Mouse (Mus musculus) limb, embryonic 13.5 days (tissue): ENCODE results near the gene Il6st. TPM values are rescaled to one million over a fixed set of nuclear protein-coding genes. Genes with fewer than 3 reads are reported as not detected.

ENCODE experiments used
- ATAC-seq: fragments of 200-750 bp; cut with Nextera tagmentation; 2 replicates; pipeline ENCODE4 v1.8.0; 2017; ENCODE audit warnings: low read depth, moderate number of reproducible peaks, moderate TSS enrichment; ENCODE audit not compliant: low FRiP score
- H3K27ac ChIP-seq: fragments of 300-500 bp; sonication (generic); 2 replicates; pipeline ENCODE4 v1.5.1; 2015; ENCODE audit warnings: inconsistent platforms, mild to moderate bottlenecking, moderate library complexity
- H3K27me3 ChIP-seq: fragments of 300-500 bp; sonication (generic); 2 replicates; pipeline ENCODE4 v1.6.1; 2015; ENCODE audit warnings: mild to moderate bottlenecking, inconsistent platforms
- H3K36me3 ChIP-seq: fragments of 300-500 bp; sonication (generic); 2 replicates; pipeline ENCODE4 v1.6.1; 2015; ENCODE audit warnings: inconsistent platforms, mild to moderate bottlenecking, moderate library complexity
- H3K4me1 ChIP-seq: fragments of 300-500 bp; sonication (generic); 2 replicates; pipeline ENCODE4 v1.6.1; 2015; ENCODE audit warnings: inconsistent platforms
- H3K4me2 ChIP-seq: fragments of 300-500 bp; sonication (generic); replicated peaks from 2 replicates; pipeline ENCODE4 v1.6.1; 2015; ENCODE audit warnings: inconsistent platforms, mild to moderate bottlenecking, moderate library complexity
- H3K4me3 ChIP-seq: fragments of 300-500 bp; sonication (generic); 2 replicates; pipeline ENCODE4 v1.5.1; 2015; ENCODE audit warnings: moderate library complexity, mild to moderate bottlenecking, inconsistent platforms
- H3K9ac ChIP-seq: fragments of 300-500 bp; sonication (generic); 2 replicates; pipeline ENCODE4 v1.6.1; 2015; ENCODE audit warnings: mild to moderate bottlenecking, inconsistent platforms
- H3K9me3 ChIP-seq: fragments of 300-500 bp; sonication (generic); 2 replicates; pipeline ENCODE4 v1.6.1; 2016; ENCODE audit warnings: inconsistent platforms
- WGBS: fragments of 180-500 bp; shearing (Covaris S2); methylation state at CpG from one replicate; pipeline ENCODE4 v1.1.7; 2015; 5-methylcytosine and 5-hydroxymethylcytosine counted together
- polyA plus RNA-seq: library from polyadenylated mRNA; unstranded; fragments of >200 nt; fragmentation: Nextera tagmentation; extraction: Ambion mirVana; gene quantifications from 2 replicates; pipeline ENCODE4 v1.2.1, GENCODE M21; 2015

Il6st gene
- polyA plus RNA-seq, 1 experiment from 2014 or later, result 41.1 TPM

DNA sequence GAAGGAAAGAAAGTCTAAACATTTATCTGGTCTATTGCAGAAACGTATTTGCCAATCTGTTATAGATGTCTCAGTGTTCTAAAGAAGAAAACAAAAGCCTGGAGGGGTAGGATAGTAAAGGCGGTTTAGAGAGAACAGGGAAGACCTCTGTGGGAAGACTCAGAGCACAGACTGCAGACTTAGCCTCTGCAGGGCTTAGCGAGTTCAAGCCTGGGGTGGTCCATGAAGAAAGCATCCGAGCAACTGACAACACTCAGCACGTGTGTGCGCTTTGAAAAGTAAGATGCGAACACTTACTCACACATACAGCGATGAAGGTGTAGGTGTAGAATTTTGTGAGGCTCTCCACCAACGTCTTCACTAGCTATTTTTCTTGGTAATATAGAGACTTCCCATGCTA is 7.3 kb downstream of the Il6st start:
- Histone ChIP-seq H3K9ac (no peak overlapping the region), H3K27me3 (no peaks in the 10 kb centered on the region), H3K27ac (no peak overlapping the region), H3K4me2 (no peak overlapping the region), H3K36me3 (peaks cover 14% of the 10 kb centered on the region), H3K9me3 (no peaks in the 10 kb centered on the region), H3K4me3 (no peak overlapping the region), H3K4me1 (peaks cover 9% of the 10 kb centered on the region)
- ATAC-seq, result no peak
- 89% methylated on average over 9 of the region's 9 CpGs for WGBS

DNA sequence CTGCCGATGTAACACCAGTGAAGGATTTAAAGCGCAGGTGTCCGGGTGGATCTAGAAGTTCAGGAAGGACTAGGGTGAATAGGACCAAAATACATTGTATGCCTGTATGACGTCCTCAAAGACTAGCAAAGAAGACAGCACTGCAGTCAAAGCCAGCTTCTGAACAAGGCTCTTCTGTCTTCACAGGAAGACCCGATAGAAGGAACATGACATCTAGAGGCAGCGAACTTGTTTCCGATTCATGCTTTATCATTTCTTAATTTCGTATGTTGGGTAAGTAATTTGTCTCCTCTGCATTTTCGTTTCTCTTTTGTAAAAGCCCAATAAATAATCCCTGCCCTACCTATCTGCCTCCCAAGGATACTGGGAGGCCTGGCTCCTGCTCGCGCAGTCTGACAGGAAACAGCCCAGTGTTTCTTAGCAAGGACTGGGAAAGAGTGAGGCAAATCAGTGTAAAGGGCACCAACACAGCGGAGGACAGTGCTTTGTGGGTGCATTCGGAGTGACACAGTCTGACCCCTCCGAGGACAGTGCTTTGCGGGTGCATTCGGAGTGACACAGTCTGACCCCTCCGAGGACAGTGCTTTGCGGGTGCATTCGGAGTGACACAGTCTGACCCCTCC is 8.6 kb downstream of the Il6st start:
- peaks cover 20% of the 10 kb centered on the region for H3K36me3 ChIP-seq

DNA sequence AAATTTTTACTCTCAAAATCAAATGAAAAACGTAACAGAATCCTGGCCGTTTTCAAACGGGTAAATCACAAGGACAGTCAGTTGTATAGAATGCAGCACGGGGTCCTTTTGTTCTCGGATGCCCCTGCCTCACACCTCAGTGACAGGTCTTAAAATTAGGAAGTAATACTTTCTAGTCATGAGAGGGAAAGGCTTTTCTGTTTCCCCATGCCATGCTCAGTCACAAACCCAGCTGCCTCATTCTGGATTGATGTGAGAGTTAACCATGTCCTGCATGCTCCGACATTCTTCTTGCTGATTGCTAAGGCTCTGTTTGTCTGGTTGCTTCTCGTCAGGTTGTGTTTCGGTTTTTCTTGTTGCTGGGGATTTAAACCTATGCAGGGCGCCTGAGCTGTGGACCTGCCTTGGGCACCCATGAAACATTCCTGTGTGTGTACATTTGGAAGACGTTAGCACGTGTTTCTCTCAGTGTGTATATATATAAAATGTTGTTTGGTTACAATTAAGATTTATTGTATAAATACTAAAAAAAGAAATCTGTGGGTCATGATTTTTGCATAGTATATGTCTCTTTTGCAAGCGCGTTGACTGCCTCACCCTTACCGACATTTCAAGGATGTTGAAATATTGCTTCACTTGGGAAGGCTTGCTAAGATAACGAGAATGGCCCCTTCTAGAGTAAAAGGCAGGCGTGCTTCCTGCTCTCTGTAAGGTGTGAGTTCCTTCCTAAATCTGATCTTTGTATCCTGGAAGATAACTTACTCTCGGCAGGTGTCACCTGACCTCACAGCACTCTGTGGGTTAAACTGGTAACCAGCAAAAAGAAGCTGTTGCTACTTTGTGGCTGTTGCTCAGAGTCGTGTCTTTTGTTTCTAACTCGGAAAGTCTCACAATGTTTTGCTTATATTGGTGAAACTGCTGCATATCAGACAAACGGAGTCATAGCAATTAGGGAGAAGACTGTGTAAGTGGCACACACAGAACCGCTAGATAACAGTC is 10.2 kb downstream of the Il6st start:
- no peak for ATAC-seq
- 67% methylated on average over 21 of the region's 21 CpGs for WGBS
- Histone ChIP-seq H3K4me3 (no peak overlapping the region), H3K27ac (no peak overlapping the region), H3K9ac (no peak overlapping the region), H3K4me1 (no peaks in the 10 kb centered on the region), H3K9me3 (no peaks in the 10 kb centered on the region), H3K36me3 (peaks cover 20% of the 10 kb centered on the region), H3K4me2 (no peak overlapping the region), H3K27me3 (no peaks in the 10 kb centered on the region)

More for the DNA sequence above, 8.6 kb downstream of the Il6st start:
- 0 out of 2 replicates have a peak, but pooled peaks cover under 1% of the 10 kb centered on the region for H3K4me1 ChIP-seq
- H3K9me3 ChIP-seq, result no peaks in the 10 kb centered on the region
- no peak overlapping the region for H3K27ac ChIP-seq
- no peak overlapping the region for H3K9ac ChIP-seq
- no peak for ATAC-seq
- no peak overlapping the region for H3K4me3 ChIP-seq
- no peak overlapping the region for H3K4me2 ChIP-seq
- WGBS, result 86% methylated on average over 19 of the region's 19 CpGs
- H3K27me3 ChIP-seq, result no peaks in the 10 kb centered on the region

GRCm38 (mm10) chr13:112479032-112479431 is 15.2 kb downstream of the Il6st start:
- Histone ChIP-seq H3K4me2 (no peak overlapping the region), H3K4me1 (no peaks in the 10 kb centered on the region), H3K27me3 (no peaks in the 10 kb centered on the region), H3K36me3 (peaks cover 53% of the 10 kb centered on the region), H3K9ac (no peak overlapping the region), H3K27ac (no peak overlapping the region), H3K4me3 (no peak overlapping the region), H3K9me3 (no peaks in the 10 kb centered on the region)
- WGBS, result 89% methylated on average over 7 of the region's 7 CpGs
- ATAC-seq, result no peak

DNA sequence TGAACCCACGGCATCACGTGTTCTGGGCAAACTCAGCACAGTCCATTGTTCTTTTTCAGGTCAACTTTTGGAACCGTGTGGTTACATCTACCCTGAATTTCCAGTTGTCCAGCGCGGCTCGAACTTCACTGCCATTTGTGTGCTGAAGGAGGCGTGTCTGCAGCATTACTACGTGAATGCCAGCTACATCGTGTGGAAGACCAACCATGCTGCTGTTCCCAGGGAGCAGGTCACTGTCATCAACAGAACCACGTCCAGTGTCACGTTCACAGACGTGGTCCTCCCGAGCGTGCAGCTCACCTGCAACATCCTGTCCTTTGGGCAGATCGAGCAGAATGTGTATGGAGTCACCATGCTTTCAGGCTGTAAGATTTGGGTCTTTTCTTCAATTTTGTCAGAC is 16.1 kb downstream of the Il6st start:
- 91% methylated on average over 15 of the region's 15 CpGs for WGBS
- no peak for ATAC-seq

GRCm38 (mm10) chr13:112482525-112482924 is 18.7 kb downstream of the Il6st start:
- H3K36me3 ChIP-seq, result peaks cover 63% of the 10 kb centered on the region
- no peaks in the 10 kb centered on the region for H3K27me3 ChIP-seq
- H3K4me3 ChIP-seq, result no peak overlapping the region
- H3K27ac ChIP-seq, result no peak overlapping the region
- no peak overlapping the region for H3K4me2 ChIP-seq
- H3K4me1 ChIP-seq, result no peaks in the 10 kb centered on the region
- no peak overlapping the region for H3K9ac ChIP-seq
- H3K9me3 ChIP-seq, result no peaks in the 10 kb centered on the region
- no peak for ATAC-seq
- WGBS, result 92% methylated on average over 5 of the region's 5 CpGs

More for the DNA sequence above, 16.1 kb downstream of the Il6st start:
- peaks cover 60% of the 10 kb centered on the region for H3K36me3 ChIP-seq
- H3K4me2 ChIP-seq, result no peak overlapping the region
- no peak overlapping the region for H3K4me3 ChIP-seq
- no peak overlapping the region for H3K9ac ChIP-seq
- no peak overlapping the region for H3K27ac ChIP-seq
- no peaks in the 10 kb centered on the region for H3K27me3 ChIP-seq
- H3K9me3 ChIP-seq, result no peaks in the 10 kb centered on the region
- no peaks in the 10 kb centered on the region for H3K4me1 ChIP-seq

DNA sequence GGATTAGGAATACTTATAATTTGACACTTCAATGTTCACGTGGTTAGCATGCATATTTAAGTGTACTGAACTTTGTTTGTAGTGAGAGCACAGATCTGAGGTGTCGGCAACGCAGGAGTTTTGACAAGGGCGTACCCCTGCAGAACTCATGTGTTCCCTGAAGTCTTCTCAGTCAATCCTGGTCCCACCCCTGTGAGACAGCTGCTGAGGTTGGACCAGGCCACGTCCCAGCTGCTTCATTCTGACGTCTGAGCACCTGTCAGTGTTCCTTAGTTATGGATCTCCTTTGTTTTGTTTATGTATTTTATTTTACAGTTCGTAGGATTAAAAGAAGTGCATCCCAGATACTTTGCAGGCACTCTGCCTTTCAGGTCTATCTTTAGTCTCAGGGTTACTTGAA is 19.1 kb downstream of the Il6st start:
- peak; percentile 48; the same call in 1 of the 2 replicates for ATAC-seq
- Histone ChIP-seq H3K4me1 (no peaks in the 10 kb centered on the region), H3K4me2 (no peak overlapping the region), H3K4me3 (no peak overlapping the region), H3K9me3 (no peaks in the 10 kb centered on the region), H3K27ac (no peak overlapping the region), H3K36me3 (peaks cover 61% of the 10 kb centered on the region), H3K27me3 (no peaks in the 10 kb centered on the region), H3K9ac (no peak overlapping the region)
- 83% methylated on average over 7 of the region's 7 CpGs for WGBS

DNA sequence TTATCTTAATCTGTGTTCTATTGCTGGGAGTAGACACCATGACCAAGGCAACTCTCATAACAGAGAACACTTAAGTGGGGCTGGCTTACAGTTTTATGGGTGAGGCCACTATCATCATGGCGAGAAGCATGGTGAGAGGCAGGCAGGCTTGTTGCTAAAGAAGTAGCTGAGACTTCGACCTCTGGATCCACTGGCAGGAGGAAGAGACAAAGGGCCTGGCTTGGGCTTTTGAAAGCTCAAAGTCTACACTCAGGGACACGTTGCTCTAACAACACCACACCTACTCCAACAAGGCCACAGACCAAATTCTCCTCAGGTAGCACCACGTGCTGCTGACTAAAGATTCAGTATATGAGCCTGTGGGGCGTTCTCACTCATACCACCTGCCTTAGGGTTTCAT is 22.4 kb downstream of the Il6st start:
- no peaks in the 10 kb centered on the region for H3K27me3 ChIP-seq
- no peak overlapping the region for H3K9ac ChIP-seq
- 95% methylated on average over 5 of the region's 5 CpGs for WGBS
- H3K9me3 ChIP-seq, result no peaks in the 10 kb centered on the region
- ATAC-seq, result no peak
- peaks cover under 1% of the 10 kb centered on the region; the same call in 1 of the 2 replicates for H3K4me1 ChIP-seq
- no peak overlapping the region for H3K27ac ChIP-seq
- no peak overlapping the region for H3K4me2 ChIP-seq
- peaks cover 80% of the 10 kb centered on the region for H3K36me3 ChIP-seq
- no peak overlapping the region for H3K4me3 ChIP-seq

DNA sequence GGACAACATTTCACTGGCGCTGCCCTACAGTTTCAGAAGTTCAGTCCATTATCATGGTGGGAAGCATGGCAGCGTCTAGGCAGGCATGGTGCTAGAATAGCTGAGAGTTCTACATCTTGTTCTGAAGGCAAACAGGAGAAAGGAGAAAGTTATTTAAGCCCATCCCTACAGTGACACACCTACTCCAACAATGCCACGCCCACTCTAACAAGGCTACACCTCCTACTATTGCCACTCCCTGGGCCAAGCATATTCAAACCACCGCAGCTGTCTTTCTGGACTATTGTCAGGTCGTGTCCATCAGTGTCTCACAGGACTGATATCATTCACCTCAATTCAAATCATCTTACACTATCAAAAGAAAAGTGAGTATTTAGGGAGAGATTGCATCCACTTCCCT is 22.8 kb downstream of the Il6st start:
- Histone ChIP-seq H3K9ac (no peak overlapping the region), H3K27me3 (no peaks in the 10 kb centered on the region), H3K36me3 (peaks cover 80% of the 10 kb centered on the region), H3K27ac (no peak overlapping the region), H3K4me2 (no peak overlapping the region), H3K4me1 (peaks cover 5% of the 10 kb centered on the region; the same call in 1 of the 2 replicates), H3K4me3 (no peak overlapping the region), H3K9me3 (no peaks in the 10 kb centered on the region)
- WGBS, result 93% methylated on average over 5 of the region's 5 CpGs
- ATAC-seq, result no peak

GRCm38 (mm10) chr13:112490036-112490435 is 26.2 kb downstream of the Il6st start:
- Histone ChIP-seq H3K27ac (no peak overlapping the region), H3K4me1 (peaks cover 7% of the 10 kb centered on the region; the same call in 1 of the 2 replicates), H3K27me3 (no peaks in the 10 kb centered on the region), H3K4me3 (no peak overlapping the region), H3K9ac (no peak overlapping the region), H3K36me3 (peaks cover 68% of the 10 kb centered on the region), H3K9me3 (no peaks in the 10 kb centered on the region), H3K4me2 (no peak overlapping the region)
- no peak for ATAC-seq
- 94% methylated on average over 3 of the region's 3 CpGs for WGBS

DNA sequence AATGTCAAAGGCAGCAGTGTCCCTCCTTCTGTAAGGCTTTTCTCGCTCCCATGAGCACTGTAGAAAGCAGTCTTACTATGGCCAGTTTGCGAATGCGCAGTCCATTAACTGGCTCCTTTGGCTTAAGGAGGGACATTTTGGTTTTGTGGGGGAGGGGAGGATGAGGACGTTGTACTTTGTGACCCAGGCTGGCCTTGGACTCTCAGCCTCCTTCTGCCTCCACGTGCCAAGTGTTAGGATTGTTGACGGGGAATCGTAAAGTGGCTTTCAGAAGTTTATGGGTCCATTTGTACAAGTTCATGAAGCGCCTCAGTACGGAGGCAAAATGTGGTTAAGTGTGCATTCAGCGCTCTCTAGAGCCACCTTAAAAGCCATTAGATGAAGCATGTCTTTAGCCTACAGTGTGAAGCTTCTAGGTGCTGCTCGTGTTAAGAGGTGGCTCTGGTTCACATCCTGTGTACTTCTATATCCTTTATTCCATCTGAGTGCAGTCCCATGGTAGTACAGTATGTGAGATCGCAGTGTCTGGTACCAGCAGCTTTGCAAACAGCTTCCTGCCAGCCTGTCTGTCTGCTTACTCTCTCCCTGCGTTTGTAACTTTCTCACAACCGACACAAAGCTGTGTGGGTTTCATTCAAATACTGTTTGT is 27.9 kb downstream of the Il6st start:
- no peak overlapping the region for H3K9ac ChIP-seq
- H3K4me1 ChIP-seq, result peaks cover 7% of the 10 kb centered on the region; the same call in 1 of the 2 replicates
- WGBS, result 63% methylated on average over 14 of the region's 14 CpGs
- no peaks in the 10 kb centered on the region for H3K9me3 ChIP-seq
- ATAC-seq, result no peak
- no peak overlapping the region for H3K27ac ChIP-seq
- no peak overlapping the region for H3K4me2 ChIP-seq
- H3K4me3 ChIP-seq, result no peak overlapping the region
- H3K27me3 ChIP-seq, result no peaks in the 10 kb centered on the region
- H3K36me3 ChIP-seq, result peaks cover 65% of the 10 kb centered on the region

- H3K9me3 ChIP-seq, result no peaks in the 10 kb centered on the region
- no peak for ATAC-seq
- no peaks in the 10 kb centered on the region for H3K27me3 ChIP-seq
- no peak overlapping the region for H3K27ac ChIP-seq
- no peak overlapping the region for H3K4me2 ChIP-seq
- no peak overlapping the region for H3K4me3 ChIP-seq
- peaks cover 7% of the 10 kb centered on the region; the same call in 1 of the 2 replicates for H3K4me1 ChIP-seq
- peaks cover 65% of the 10 kb centered on the region for H3K36me3 ChIP-seq
- no peak overlapping the region for H3K9ac ChIP-seq
- 78% methylated on average over 1 of the region's 1 CpGs for WGBS
Observed at GRCm38 (mm10) chr13:112492285-112492678, 28.4 kb downstream of the Il6st start.
